Mouse (Mus musculus) forebrain, postnatal 0 days (tissue): ENCODE measurements around the gene Zfp292. TPM values are rescaled to one million over a fixed set of nuclear protein-coding genes. Genes with fewer than 3 reads are reported as not detected.

Source experiments
- ATAC-seq: fragments of 200-750 bp; cut with Nextera tagmentation; 2 replicates; pipeline ENCODE4 v1.8.0; 2017; ENCODE audit warnings: mild to moderate bottlenecking, moderate library complexity
- DNase-seq: peaks from one replicate; pipeline ENCODE4 v3.0.0-alpha.2; 2015
- H3K27ac ChIP-seq: fragments of 300-500 bp; sonication (generic); 2 replicates; pipeline ENCODE4 v1.5.1; 2014; ENCODE audit warnings: low read depth, mild to moderate bottlenecking, antibody characterized with exemption, low read length, moderate library complexity, mixed read lengths
- H3K27me3 ChIP-seq: fragments of 300-500 bp; sonication (generic); 2 replicates; pipeline ENCODE4 v1.6.1; 2014; ENCODE audit warnings: mild to moderate bottlenecking, low read length, mixed read lengths; ENCODE audit not compliant: insufficient read depth
- H3K36me3 ChIP-seq: fragments of 300-500 bp; sonication (generic); 2 replicates; pipeline ENCODE4 v1.6.1; 2014; ENCODE audit warnings: mild to moderate bottlenecking, moderate library complexity; ENCODE audit not compliant: insufficient read depth
- H3K4me1 ChIP-seq: fragments of 300-500 bp; sonication (generic); 2 replicates; pipeline ENCODE4 v1.6.1; 2014; ENCODE audit warnings: antibody characterized with exemption; ENCODE audit not compliant: insufficient read depth
- H3K4me2 ChIP-seq: fragments of 300-500 bp; sonication (generic); 2 replicates; pipeline ENCODE4 v1.6.1; 2014; ENCODE audit warnings: low read depth, mild to moderate bottlenecking, moderate library complexity
- H3K4me3 ChIP-seq: fragments of 300-500 bp; sonication (generic); 2 replicates; pipeline ENCODE4 v1.5.1; 2014; ENCODE audit warnings: low read depth, low read length, mixed read lengths
- H3K9ac ChIP-seq: fragments of 300-500 bp; sonication (generic); 2 replicates; pipeline ENCODE4 v1.6.1; 2014; ENCODE audit warnings: mild to moderate bottlenecking
- H3K9me3 ChIP-seq: fragments of 300-500 bp; sonication (generic); 2 replicates; pipeline ENCODE4 v1.6.1; 2016; ENCODE audit warnings: low read length
- CTCF ChIP-seq: sonication (generic); IDR thresholded peaks from 2 replicates; pipeline ENCODE4 v1.5.1; 2016; ENCODE audit warnings: antibody characterized with exemption, control low read depth, low read depth
- WGBS: fragments of 180-500 bp; shearing (Covaris S2); extraction: QIAGEN DNeasy Blood & Tissue Kit; methylation state at CpG from one replicate; pipeline ENCODE4 v1.1.7; 2014; 5-methylcytosine and 5-hydroxymethylcytosine counted together
- polyA plus RNA-seq: library from polyadenylated mRNA; unstranded; fragments of >200 nt; fragmentation: Nextera tagmentation; extraction: Ambion mirVana; gene quantifications from 2 replicates; pipeline ENCODE4 v1.2.1, GENCODE M21; 2015
- total RNA-seq: library from RNA; depleted of rRNA; stranded (reverse); fragments of >200 nt; gene quantifications from 2 replicates; pipeline ENCODE4 v1.2.3, GENCODE M21; 2014

Zfp292 gene
- total and polyA plus RNA-seq, 2 experiments from 2014 or later = 16.7 to 46.3 TPM

DNA sequence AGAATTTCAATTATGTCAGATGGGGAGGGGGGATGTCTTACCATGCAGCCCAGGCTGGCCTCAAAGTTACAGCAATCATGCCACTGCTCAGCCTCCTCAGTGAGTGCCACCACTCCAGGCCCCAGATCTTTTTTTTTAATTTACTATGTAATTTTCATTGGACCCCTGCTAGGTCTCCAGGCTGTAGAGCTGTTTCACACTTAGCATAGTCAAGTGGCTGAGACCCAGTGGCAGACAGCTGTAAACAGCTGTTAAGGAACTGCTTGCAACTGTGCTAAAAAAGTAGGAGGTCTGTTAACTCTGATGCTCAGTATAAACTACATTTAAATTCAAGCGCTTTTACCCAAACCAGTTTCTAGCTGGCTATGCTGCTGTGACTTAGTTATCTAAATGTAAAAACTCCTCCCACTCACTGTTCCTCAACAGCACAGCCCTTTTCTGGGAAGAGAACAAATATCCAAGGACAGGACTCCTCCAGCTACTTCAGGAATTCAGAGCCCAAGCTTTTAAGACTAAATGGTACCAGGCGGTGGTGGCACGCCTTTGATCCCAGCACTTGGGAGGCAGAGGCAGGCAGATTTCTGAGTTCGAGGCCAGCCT lies 9.8 kb downstream of the Zfp292 start:
- no peak for TF ChIP-seq CTCF
- WGBS = 95% methylated on average over 4 of the region's 4 CpGs
- ATAC-seq (no peak), DNase-seq (no peak)
- H3K27me3 ChIP-seq = no peaks in the 10 kb centered on the region
- peaks cover 3% of the 10 kb centered on the region; the same call in 1 of the 2 replicates for H3K4me1 ChIP-seq
- H3K4me2 ChIP-seq = no peak overlapping the region
- H3K36me3 ChIP-seq = no peaks in the 10 kb centered on the region
- no peak overlapping the region for H3K27ac ChIP-seq
- no peaks in the 10 kb centered on the region for H3K9me3 ChIP-seq
- no peak overlapping the region for H3K9ac ChIP-seq
- no peak overlapping the region for H3K4me3 ChIP-seq

DNA sequence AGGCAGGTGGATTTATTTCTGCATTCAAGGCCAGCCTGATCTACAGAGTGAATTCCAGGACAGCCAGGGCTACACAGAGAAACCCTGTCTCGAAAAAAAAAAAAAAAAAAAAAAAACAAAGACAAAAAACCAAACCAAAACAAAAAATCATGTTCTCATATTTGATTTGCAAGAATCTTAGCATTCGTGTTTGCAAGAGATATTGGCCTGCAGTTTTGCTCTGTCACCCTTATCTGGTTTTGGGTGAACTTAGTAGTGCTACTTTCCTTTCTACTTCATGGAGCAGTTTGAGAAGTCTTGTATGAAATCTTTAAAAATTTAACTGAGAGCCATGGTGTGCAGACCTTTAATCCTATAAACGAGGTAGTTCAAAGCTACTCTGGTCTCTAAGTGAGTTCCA lies 12.9 kb downstream of the Zfp292 start:
- Histone ChIP-seq H3K36me3 (no peaks in the 10 kb centered on the region), H3K27ac (no peak overlapping the region), H3K4me1 (no peaks in the 10 kb centered on the region), H3K27me3 (no peaks in the 10 kb centered on the region), H3K9ac (no peak overlapping the region), H3K9me3 (no peaks in the 10 kb centered on the region), H3K4me2 (no peak overlapping the region), H3K4me3 (no peak overlapping the region)
- DNase-seq (no peak), ATAC-seq (no peak)
- 70% methylated on average over 3 of the region's 3 CpGs for WGBS
- TF ChIP-seq CTCF = no peak

DNA sequence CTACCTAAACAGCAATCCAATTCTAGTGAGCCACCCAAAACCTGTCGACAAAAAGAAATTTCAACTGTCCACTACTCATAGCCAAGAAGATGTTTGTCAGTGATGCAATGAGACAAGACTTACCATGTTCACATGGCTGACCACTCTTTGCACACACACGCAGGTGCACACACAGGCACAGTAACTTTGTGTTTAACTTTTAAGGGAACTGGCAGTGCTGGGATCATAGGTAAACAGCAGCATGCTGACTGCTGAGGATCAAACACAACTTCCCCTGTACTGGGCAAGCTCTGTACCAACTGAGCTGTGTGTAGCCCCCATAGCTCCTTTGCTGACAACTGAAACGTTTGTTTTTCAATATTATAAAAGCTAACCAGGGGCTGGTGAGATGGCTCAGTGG lies 21.3 kb downstream of the Zfp292 start:
- H3K4me3 ChIP-seq = no peak overlapping the region

DNA sequence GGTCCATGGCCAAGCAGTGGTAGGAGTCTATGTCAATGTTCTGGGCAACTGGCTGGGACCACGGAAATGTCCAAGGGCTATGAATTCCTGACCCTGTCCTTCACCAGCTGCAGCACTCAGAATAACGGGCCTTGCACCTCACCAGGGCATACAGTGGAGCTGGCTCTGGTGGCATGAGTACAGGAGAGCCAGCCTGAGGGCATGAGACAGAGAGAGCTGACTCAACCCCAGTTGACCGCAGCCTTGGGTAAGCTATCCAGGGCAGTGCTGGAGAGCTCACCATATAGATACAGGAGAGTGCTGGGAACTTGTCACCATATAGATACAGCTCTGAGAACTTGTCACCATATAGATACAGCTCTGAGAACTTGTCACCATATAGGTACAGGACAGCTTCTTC lies 23.3 kb downstream of the Zfp292 start:
- H3K4me2 ChIP-seq = no peak overlapping the region
- no peak overlapping the region for H3K27ac ChIP-seq
- ATAC-seq = no peak
- TF ChIP-seq CTCF = no peak
- no peak for DNase-seq
- no peaks in the 10 kb centered on the region for H3K36me3 ChIP-seq
- H3K4me3 ChIP-seq = no peak overlapping the region
- WGBS = 96% methylated on average over 3 of the region's 3 CpGs
- H3K9me3 ChIP-seq = no peaks in the 10 kb centered on the region
- H3K9ac ChIP-seq = no peak overlapping the region
- no peaks in the 10 kb centered on the region for H3K27me3 ChIP-seq
- H3K4me1 ChIP-seq = no peaks in the 10 kb centered on the region

More for the DNA sequence above, 21.3 kb downstream of the Zfp292 start:
- no peaks in the 10 kb centered on the region for H3K4me1 ChIP-seq
- H3K4me2 ChIP-seq = no peak overlapping the region
- H3K27me3 ChIP-seq = no peaks in the 10 kb centered on the region
- no peak overlapping the region for H3K27ac ChIP-seq
- no peak for DNase-seq
- no peak overlapping the region for H3K9ac ChIP-seq
- TF ChIP-seq CTCF = no peak
- ATAC-seq = no peak
- no peaks in the 10 kb centered on the region for H3K9me3 ChIP-seq
- no peaks in the 10 kb centered on the region for H3K36me3 ChIP-seq
- 91% methylated on average over 3 of the region's 3 CpGs for WGBS

DNA sequence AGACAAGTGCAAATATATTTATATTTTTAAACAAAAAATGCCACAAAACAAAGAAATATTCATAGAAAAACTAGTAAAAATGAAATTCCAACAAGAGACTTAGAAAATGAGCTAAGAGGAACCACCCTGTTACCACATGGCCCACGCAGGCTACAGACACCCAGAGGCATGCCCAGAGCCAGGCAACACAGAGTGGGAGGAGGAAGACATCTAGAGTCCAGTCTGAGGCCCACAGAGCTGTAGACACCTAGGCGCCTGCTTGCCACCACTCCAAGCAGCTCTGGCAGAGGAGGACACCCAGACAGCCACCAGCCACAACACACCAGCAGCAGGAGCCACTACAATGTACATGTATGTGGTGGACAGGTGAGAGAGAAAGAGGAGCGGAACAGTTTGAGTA lies 23.9 kb downstream of the Zfp292 start:
- no peak overlapping the region for H3K9ac ChIP-seq
- H3K4me3 ChIP-seq = no peak overlapping the region
- H3K27me3 ChIP-seq = no peaks in the 10 kb centered on the region
- no peaks in the 10 kb centered on the region for H3K9me3 ChIP-seq
- WGBS = 98% methylated on average over 3 of the region's 3 CpGs
- DNase-seq (no peak), ATAC-seq (no peak)
- no peak overlapping the region for H3K27ac ChIP-seq
- H3K4me2 ChIP-seq = no peak overlapping the region
- no peaks in the 10 kb centered on the region for H3K36me3 ChIP-seq
- TF ChIP-seq CTCF = no peak
- no peaks in the 10 kb centered on the region for H3K4me1 ChIP-seq

DNA sequence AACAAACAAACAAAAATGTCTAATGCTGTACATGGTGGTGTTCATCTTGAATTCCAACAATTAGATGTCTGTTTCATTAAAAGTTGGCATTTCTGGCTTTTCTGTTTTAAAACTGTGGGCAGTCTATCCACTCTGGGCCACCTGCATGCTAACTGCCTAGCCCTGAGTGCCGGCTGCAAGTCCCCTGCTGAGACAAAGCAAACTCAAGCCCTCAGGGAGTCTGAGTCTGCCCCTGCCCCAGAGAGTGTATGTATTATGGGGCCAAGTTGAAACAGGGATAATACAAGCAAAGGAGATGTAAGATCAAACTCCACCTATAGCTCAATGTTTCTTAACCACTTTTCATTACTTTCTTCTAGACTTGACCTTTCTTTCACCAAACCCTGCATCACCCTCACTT lies 26.8 kb downstream of the Zfp292 start:
- no peak overlapping the region for H3K27ac ChIP-seq
- H3K9me3 ChIP-seq = no peaks in the 10 kb centered on the region
- no peak overlapping the region for H3K9ac ChIP-seq
- no peak overlapping the region for H3K4me2 ChIP-seq
- H3K27me3 ChIP-seq = no peaks in the 10 kb centered on the region
- no peak for TF ChIP-seq CTCF
- no peaks in the 10 kb centered on the region for H3K4me1 ChIP-seq
- DNase-seq (no peak), ATAC-seq (no peak)
- H3K36me3 ChIP-seq = no peaks in the 10 kb centered on the region
- no peak overlapping the region for H3K4me3 ChIP-seq
- 7% methylated on average over 1 of the region's 1 CpGs for WGBS

DNA sequence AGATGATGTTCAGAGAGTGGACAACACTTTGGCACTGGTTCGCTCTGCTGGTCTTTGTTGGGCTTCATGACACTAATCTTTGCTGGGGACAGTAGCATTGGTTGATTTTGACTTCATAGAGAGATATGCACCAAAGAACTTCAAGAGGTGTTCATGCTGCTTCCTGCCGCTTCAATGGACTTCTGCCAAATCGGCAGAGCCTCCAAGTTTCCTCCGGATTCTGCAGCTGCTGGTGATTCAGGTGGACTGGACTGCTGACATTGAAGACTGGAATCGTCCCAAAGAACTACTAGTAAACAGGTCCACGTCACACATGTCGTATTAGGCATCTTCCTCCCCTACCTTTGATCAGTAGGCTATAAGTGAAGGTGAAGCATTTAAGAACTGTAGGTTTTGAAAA lies 30.7 kb downstream of the Zfp292 start:
- Histone ChIP-seq H3K9ac (no peak overlapping the region), H3K27me3 (no peaks in the 10 kb centered on the region), H3K36me3 (no peaks in the 10 kb centered on the region), H3K27ac (no peak overlapping the region), H3K4me2 (no peak overlapping the region), H3K9me3 (no peaks in the 10 kb centered on the region), H3K4me3 (no peak overlapping the region), H3K4me1 (no peaks in the 10 kb centered on the region)
- WGBS = 88% methylated on average over 7 of the region's 7 CpGs
- TF ChIP-seq CTCF = no peak
- DNase-seq (no peak), ATAC-seq (no peak)
